Mouse (Mus musculus) midbrain, postnatal 0 days (tissue): Measurements from ENCODE around the gene Prl2c5. TPM values are rescaled to one million over a fixed set of nuclear protein-coding genes. Genes with fewer than 3 reads are reported as not detected.
"Not testable (repeated sequence)": the region's sequence is repeated elsewhere in the genome, so short reads cannot be mapped to it uniquely, and the experiment has no call there.

Experiments
- ATAC-seq: fragments of 200-750 bp; cut with Nextera tagmentation; 2 replicates; pipeline ENCODE4 v1.8.0; 2017; ENCODE audit warnings: moderate number of reproducible peaks, mild to moderate bottlenecking, moderate TSS enrichment, moderate library complexity; ENCODE audit not compliant: low FRiP score
- DNase-seq: peaks from one replicate; pipeline ENCODE4 v3.0.0-alpha.2; 2015; ENCODE audit warnings: low spot score
- H3K27ac ChIP-seq: fragments of 300-500 bp; sonication (generic); 2 replicates; pipeline ENCODE4 v1.5.1; 2014; ENCODE audit warnings: low read depth, mild to moderate bottlenecking, low read length, mixed read lengths
- H3K27me3 ChIP-seq: fragments of 300-500 bp; sonication (generic); 2 replicates; pipeline ENCODE4 v1.6.1; 2014; ENCODE audit warnings: low read length, control low read depth, mixed read lengths; ENCODE audit not compliant: insufficient read depth
- H3K36me3 ChIP-seq: fragments of 300-500 bp; sonication (generic); 2 replicates; pipeline ENCODE4 v1.6.1; 2014; ENCODE audit warnings: low read length, control low read depth, mixed read lengths; ENCODE audit not compliant: insufficient read depth
- H3K4me1 ChIP-seq: fragments of 300-500 bp; sonication (generic); 2 replicates; pipeline ENCODE4 v1.6.1; 2014; ENCODE audit warnings: mild to moderate bottlenecking, control low read depth, antibody characterized with exemption, low read length, mixed read lengths; ENCODE audit not compliant: insufficient read depth
- H3K4me2 ChIP-seq: fragments of 300-500 bp; sonication (generic); 2 replicates; pipeline ENCODE4 v1.6.1; 2014; ENCODE audit warnings: low read depth, mild to moderate bottlenecking, low read length, mixed read lengths; ENCODE audit not compliant: poor library complexity, severe bottlenecking
- H3K4me3 ChIP-seq: fragments of 300-500 bp; sonication (generic); 2 replicates; pipeline ENCODE4 v1.5.1; 2014; ENCODE audit warnings: low read depth, mild to moderate bottlenecking, low read length, moderate library complexity
- H3K9ac ChIP-seq: fragments of 300-500 bp; sonication (generic); replicated peaks from 2 replicates; pipeline ENCODE4 v1.6.1; 2014; ENCODE audit warnings: mild to moderate bottlenecking, low read length, moderate library complexity, mixed read lengths; ENCODE audit not compliant: poor library complexity, severe bottlenecking
- H3K9me3 ChIP-seq: fragments of 300-500 bp; sonication (generic); 2 replicates; pipeline ENCODE4 v1.6.1; 2016; ENCODE audit warnings: low read length, control low read depth
- WGBS: fragments of 180-500 bp; shearing (Covaris S2); extraction: QIAGEN DNeasy Blood & Tissue Kit; methylation state at CpG from one replicate; pipeline ENCODE4 v1.1.7; 2014; 5-methylcytosine and 5-hydroxymethylcytosine counted together
- polyA plus RNA-seq: library from polyadenylated mRNA; unstranded; fragments of >200 nt; fragmentation: Nextera tagmentation; extraction: Ambion mirVana; gene quantifications from 2 replicates; pipeline ENCODE4 v1.2.1, GENCODE M21; 2015
- total RNA-seq: library from RNA; depleted of rRNA; stranded (reverse); fragments of >200 nt; gene quantifications from 2 replicates; pipeline ENCODE4 v1.2.3, GENCODE M21; 2014; rRNA removed

Gene Prl2c5
- not detected in 2 replicates for total RNA-seq
- polyA plus RNA-seq, result not detected in 2 replicates

DNA sequence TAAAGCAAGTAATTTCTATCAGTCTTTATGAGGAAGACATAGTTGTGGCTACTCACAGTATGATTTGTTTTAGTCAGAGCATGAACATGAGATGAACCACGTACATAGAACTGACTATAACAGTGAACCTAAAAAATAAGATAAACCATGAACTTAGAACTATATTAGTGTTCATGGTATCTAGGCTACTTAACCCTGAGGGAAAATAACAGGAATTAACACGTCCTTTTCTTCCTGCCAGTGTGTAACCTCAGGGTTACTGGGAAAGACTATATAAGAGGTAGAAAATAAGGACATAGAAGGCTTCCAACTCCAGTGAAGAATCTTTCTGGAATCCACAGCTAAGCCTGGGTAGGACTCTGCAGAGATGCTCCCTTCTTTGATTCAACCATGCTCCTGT lies at the start of gene Prl2c5:
TSS of gene Prl2c5 (plus strand) at position 301 of the 400 bp plus-strand sequence.
- WGBS, result 66% methylated on average over 2 of the region's 2 CpGs
- H3K27ac ChIP-seq, DNase-seq: not testable (repeated sequence)

DNA sequence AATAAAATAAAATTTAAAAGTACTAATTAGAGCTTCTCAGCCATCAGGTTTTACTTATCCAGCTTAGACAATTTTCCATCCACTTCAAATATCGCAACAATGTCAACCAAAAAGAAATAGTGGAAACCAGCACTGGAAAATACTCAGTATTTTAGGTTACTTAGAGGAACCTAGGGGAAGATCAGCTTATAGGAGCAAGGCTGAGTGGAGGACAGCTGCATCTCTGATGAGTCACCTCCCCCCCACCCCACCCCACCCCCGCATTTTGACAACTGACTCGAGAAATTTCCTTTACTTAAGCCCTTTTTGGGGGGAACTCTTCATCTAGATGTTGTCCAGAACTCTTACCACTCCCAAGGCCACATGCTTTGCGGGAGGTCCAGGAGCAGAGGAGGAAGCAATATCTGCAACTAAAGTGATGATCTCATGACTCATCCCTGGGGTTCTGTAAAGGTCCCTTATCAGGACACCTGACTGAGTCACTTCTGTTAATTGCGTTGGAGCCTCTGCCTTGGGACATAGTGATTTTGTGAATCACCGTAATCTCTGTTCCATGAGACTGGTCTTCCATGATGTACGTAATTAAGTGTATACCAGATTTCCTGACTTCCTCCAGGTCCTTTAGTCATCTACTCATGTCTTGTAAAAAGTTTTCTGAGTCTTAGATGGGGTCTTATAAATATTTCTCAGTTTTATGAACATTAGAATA lies 19.6 kb upstream of the Prl2c5 start:
- DNase-seq, H3K36me3 ChIP-seq, H3K27ac ChIP-seq, H3K4me2 ChIP-seq, ATAC-seq, H3K4me1 ChIP-seq, H3K9ac ChIP-seq, H3K4me3 ChIP-seq, H3K27me3 ChIP-seq, H3K9me3 ChIP-seq: not testable (repeated sequence)
- WGBS, result 52% methylated on average over 3 of the region's 7 CpGs

More for the DNA sequence above, at the start of gene Prl2c5:
- not testable (repeated sequence) for H3K4me1 ChIP-seq, H3K4me3 ChIP-seq, H3K36me3 ChIP-seq, H3K9me3 ChIP-seq, H3K4me2 ChIP-seq, H3K9ac ChIP-seq, H3K27me3 ChIP-seq, ATAC-seq

DNA sequence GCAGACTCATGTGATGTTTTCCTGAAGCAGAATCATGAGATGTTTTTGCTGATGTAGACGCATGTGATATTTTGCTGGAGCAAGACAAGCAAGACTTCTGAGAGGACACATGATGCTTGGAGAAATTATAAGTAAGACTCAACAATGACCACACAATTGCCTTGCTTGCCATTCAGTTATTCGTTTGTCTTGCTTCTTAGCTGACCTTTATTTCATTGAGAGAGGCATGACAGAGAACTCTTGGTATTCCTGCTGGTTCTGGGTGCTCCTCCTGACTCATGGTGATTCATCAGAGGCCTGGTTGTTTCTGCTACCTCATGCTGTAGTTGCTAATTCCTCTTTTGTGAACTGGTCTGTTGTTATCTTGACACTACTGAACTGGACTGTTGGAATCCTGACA lies 13.9 kb upstream of the Prl2c5 start:
- 79% methylated on average over 2 of the region's 2 CpGs for WGBS
- not testable (repeated sequence) for H3K4me3 ChIP-seq, H3K9ac ChIP-seq, H3K36me3 ChIP-seq, H3K4me1 ChIP-seq, H3K27ac ChIP-seq, H3K9me3 ChIP-seq, H3K4me2 ChIP-seq, DNase-seq, H3K27me3 ChIP-seq, ATAC-seq

DNA sequence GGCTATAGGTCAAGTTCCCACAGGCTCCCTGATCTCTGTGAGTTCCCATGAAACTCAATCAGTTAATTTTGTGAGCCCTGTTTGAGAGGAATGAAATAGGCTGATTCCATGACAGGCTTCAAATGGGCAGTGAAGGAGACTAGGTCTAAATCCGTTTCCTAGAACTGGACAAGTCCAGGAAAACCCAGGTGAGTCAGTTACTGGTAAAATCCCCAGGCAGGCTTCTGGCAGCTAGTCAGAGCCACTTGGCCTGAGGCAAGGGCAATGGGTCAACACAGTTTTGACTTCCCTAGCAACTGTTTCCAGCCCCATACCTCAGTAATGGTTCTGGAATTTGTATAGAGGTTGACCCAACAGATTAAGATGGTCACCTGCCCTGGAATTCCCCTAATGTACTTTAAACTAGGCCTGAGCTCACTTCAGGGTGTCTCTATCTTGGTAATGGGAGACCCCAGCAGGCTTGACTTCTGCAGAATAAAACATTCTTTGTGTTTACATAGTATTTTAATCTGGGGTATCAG lies 8.8 kb upstream of the Prl2c5 start:
- not testable (repeated sequence) for H3K9me3 ChIP-seq, ATAC-seq, H3K4me1 ChIP-seq, H3K27me3 ChIP-seq, H3K27ac ChIP-seq, H3K4me3 ChIP-seq, H3K9ac ChIP-seq, H3K36me3 ChIP-seq, H3K4me2 ChIP-seq, DNase-seq
- WGBS, result 33% methylated on average over 1 of the region's 1 CpGs

DNA sequence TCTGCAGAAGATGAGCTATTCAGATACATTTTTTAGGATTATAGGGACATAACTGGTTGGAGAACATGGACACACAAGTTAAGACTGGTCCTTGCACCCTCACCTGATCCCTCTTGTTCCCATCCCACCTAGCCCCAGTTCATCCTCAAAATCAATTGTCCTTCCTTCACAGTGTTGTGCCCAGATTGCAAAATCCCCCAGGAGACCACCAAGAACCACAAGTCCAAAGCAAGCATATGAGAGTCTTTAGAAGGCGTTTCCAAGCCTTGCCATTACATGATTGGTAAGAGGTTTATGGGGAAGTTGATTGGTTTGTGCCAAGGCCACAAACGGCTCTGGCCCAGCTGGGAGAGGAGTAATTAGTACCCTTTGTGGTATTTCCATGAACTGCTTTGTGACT lies 6.8 kb upstream of the Prl2c5 start:
- H3K4me3 ChIP-seq, H3K36me3 ChIP-seq, H3K27ac ChIP-seq, H3K27me3 ChIP-seq, DNase-seq, H3K9me3 ChIP-seq, H3K9ac ChIP-seq, H3K4me2 ChIP-seq, H3K4me1 ChIP-seq, ATAC-seq: not testable (repeated sequence)
- 64% methylated on average over 2 of the region's 2 CpGs for WGBS

DNA sequence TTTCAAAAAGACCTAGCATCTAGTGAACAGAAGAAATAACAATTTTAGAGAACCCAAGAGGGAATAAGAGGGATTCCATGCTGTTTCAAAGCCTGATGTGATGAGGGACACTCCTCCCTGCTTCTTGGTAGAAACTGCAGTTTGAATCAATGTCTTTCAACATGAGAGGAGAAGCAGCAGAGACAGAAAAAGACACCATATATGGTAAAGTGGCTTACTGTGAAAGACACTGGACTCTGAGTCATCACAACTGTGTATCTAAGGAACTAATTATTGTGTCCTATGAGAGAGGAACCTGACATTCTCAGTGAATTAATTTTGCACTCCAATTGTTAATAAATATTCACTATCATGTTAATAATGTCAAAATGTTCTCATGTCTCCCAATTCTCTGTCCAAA lies 28.7 kb downstream of the Prl2c5 start:
- H3K36me3 ChIP-seq, H3K4me1 ChIP-seq, H3K9me3 ChIP-seq, H3K9ac ChIP-seq, DNase-seq, H3K27me3 ChIP-seq, H3K27ac ChIP-seq, ATAC-seq, H3K4me2 ChIP-seq, H3K4me3 ChIP-seq: not testable (repeated sequence)

DNA sequence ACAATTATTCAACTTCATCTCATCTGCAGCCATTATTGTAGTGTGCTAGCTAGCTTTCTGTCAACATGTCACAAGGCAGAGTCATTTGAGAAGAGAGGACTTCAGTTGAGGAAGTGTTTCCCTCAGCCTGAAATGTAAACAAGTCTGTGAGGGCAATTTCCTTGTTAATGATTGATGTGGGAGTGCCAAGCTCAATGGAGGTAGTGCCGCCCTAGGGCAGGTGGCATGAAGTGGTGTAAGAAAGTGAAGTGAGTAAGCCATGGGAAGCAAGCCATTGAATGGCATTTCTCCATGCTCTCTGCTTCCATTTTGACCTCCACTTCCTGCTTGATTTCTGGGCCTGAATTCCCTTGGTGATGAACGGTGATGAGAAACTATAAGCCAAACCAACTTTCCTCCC lies 33.8 kb downstream of the Prl2c5 start:
- H3K4me3 ChIP-seq, H3K4me2 ChIP-seq, H3K9ac ChIP-seq, H3K36me3 ChIP-seq, DNase-seq, H3K4me1 ChIP-seq, H3K9me3 ChIP-seq, ATAC-seq, H3K27ac ChIP-seq, H3K27me3 ChIP-seq: not testable (repeated sequence)
- whole genome bisulfite sequencing, result 89% methylated on average over 2 of the region's 2 CpGs

DNA sequence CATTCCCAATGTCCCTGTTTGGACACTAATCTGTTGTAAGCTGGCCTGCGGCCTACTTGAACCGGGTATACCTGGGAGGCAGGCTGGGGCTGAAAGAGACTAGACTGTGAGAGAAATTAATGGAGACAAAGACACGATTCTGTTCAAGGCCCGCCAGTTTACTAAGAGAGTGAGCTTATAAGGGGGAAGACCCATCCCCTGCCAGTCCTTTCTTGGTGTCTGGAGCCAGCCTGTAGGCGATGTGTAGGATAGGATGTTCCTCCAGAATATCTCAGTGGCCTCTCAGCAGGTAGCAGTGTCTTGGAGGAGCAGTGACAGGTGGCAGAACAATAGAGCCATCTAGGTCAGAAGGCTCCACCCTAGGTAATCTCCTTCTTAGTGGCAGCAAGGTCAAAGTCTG lies 37.7 kb downstream of the Prl2c5 start:
- not testable (repeated sequence) for H3K36me3 ChIP-seq, H3K4me1 ChIP-seq, H3K4me2 ChIP-seq, H3K9me3 ChIP-seq, ATAC-seq, H3K9ac ChIP-seq, H3K27me3 ChIP-seq, H3K4me3 ChIP-seq, DNase-seq, H3K27ac ChIP-seq
- 75% methylated on average over 5 of the region's 5 CpGs for WGBS
